Mouse (Mus musculus) erythroblast, embryonic 14.5 days (primary cell): Measurements from ENCODE around the gene Svs1.

Experiments
- GATA1 ChIP-seq: IDR thresholded peaks from 2 replicates; pipeline ENCODE4 v1.6.1; 2012; ENCODE audit warnings: low read length, inconsistent platforms, mixed read lengths
- TAL1 ChIP-seq: IDR thresholded peaks from 3 replicates; pipeline ENCODE4 v1.6.1; 2012; ENCODE audit warnings: low read length, inconsistent platforms, mixed read lengths

DNA sequence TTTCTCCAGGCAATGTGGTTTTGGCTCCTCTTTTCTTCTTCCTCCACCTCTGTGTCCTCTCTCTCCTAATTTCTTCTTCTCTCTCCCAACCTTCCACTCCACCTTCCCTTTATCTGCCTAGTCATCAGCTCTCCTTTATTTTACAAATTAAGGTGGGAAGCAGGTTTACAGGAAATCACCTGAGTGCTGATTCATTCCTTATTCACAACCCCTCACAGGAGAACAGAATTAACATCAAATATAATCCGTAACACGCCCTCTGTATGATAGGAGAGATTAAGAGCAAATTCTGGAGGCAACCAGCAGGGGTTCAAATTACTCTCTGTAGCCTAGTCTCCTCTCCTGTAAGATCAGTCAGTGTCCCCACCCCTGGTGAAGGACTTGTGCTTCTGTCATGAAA, 35.7 kb downstream of the Svs1 start:
- TF ChIP-seq TAL1 = no peak
- no peak for TF ChIP-seq GATA1
